Mouse (Mus musculus) urinary bladder, postnatal 14 days (tissue): ENCODE measurements around the gene Zfp597.
"Not testable (repeated sequence)": the region's sequence is repeated elsewhere in the genome, so short reads cannot be mapped to it uniquely, and the experiment has no call there.

ENCODE experiments used
- DNase-seq: peaks from one replicate; pipeline ENCODE4 v3.0.0; 2021; ENCODE audit warnings: low spot score

The Zfp597 gene

GRCm38 (mm10) chr16:3855776-3856175, 28.6 kb downstream of the Zfp597 start:
- DNase-seq = no peak

- no peak for DNase-seq
These were observed 29.8 kb downstream of the Zfp597 start for GRCm38 (mm10) chr16:3854437-3855182.

- no peak for DNase-seq
These were observed 31.8 kb downstream of the Zfp597 start for GRCm38 (mm10) chr16:3852586-3852985.

- not testable (repeated sequence) for DNase-seq
These were observed 33.1 kb downstream of the Zfp597 start for GRCm38 (mm10) chr16:3851301-3851700.

- DNase-seq = no peak
These were observed 35.9 kb downstream of the Zfp597 start for GRCm38 (mm10) chr16:3848416-3848815.

GRCm38 (mm10) chr16:3847871-3848270, 36.5 kb downstream of the Zfp597 start:
- DNase-seq = no peak

- peak; percentile 94 for DNase-seq
These were observed 37.4 kb downstream of the Zfp597 start, which contains the start of gene Zfp174 for GRCm38 (mm10) chr16:3846711-3847518. Gene Zfp174, plus strand, starts transcription at chr16:3847268.

GRCm38 (mm10) chr16:3843796-3844195, 40.6 kb downstream of the Zfp597 start:
- DNase-seq = no peak

GRCm38 (mm10) chr16:3842989-3843388, 41.4 kb downstream of the Zfp597 start:
- DNase-seq = no peak

GRCm38 (mm10) chr16:3839157-3839885, 45.0 kb downstream of the Zfp597 start:
- no peak for DNase-seq

GRCm38 (mm10) chr16:3835461-3835860, 48.9 kb downstream of the Zfp597 start:
- no peak for DNase-seq

- DNase-seq = no peak
These were observed 53.7 kb downstream of the Zfp597 start, which contains the start of gene Olfr15 for GRCm38 (mm10) chr16:3830588-3831109. Gene Olfr15, plus strand, starts transcription at chr16:3830878.

- no peak for DNase-seq
These were observed 54.6 kb downstream of the Zfp597 start for GRCm38 (mm10) chr16:3829727-3830126.

- DNase-seq = no peak
These were observed 56.3 kb downstream of the Zfp597 start for GRCm38 (mm10) chr16:3828021-3828420.

GRCm38 (mm10) chr16:3820202-3820601, 64.2 kb downstream of the Zfp597 start:
- peak; percentile 34 for DNase-seq

GRCm38 (mm10) chr16:3814667-3815066, 69.7 kb downstream of the Zfp597 start:
- DNase-seq = not testable (repeated sequence)
